Mouse (Mus musculus) T-helper 1 cell (primary cell): ENCODE measurements at regions not wholly inside any gene's neighbourhood (a gene's known extent, or its start where the extent isn't known, plus 50 kb on each side); places are given as distances from the start of the nearest gene placed in this dataset.

Source experiments
- in situ Hi-C: fragments of 300-600 bp; cut with MboI, MseI; formaldehyde crosslinking; loops from one replicate; pipeline ENCODE4 v1.15.1; 2025; ENCODE audit warnings: high pct_unique_total_duplicates

GRCm38 (mm10) chr14:102656235-102656634, 326.2 kb downstream of the Kctd12 start:
- in situ Hi-C loops, result no loop called here

- in situ Hi-C loops, result no loop called here
These were observed 352.8 kb downstream of the Kctd12 start for GRCm38 (mm10) chr14:102629601-102630000.

- in situ Hi-C loops, result no loop called here
These were observed 360.9 kb downstream of the Kctd12 start for GRCm38 (mm10) chr14:102621546-102621945.

- in situ Hi-C loops, result no loop called here
These were observed 363.4 kb downstream of the Kctd12 start for GRCm38 (mm10) chr14:102619056-102619455.

- in situ Hi-C loops, result no loop called here
These were observed 366.7 kb downstream of the Kctd12 start for GRCm38 (mm10) chr14:102615588-102616309.

GRCm38 (mm10) chr14:102606055-102606454, 376.4 kb downstream of the Kctd12 start:
- in situ Hi-C loops, result no loop called here

GRCm38 (mm10) chr14:102594850-102595249, 387.6 kb downstream of the Kctd12 start:
- in situ Hi-C loops, result no loop called here

- in situ Hi-C loops, result no loop called here
These were observed 428.7 kb downstream of the Kctd12 start for GRCm38 (mm10) chr14:102553781-102554180.

- in situ Hi-C loops, result no loop called here
These were observed 429.8 kb downstream of the Kctd12 start for GRCm38 (mm10) chr14:102552598-102552997.

- in situ Hi-C loops, result no loop called here
These were observed 457.4 kb downstream of the Kctd12 start for GRCm38 (mm10) chr14:102524894-102525577.

- in situ Hi-C loops, result loop anchor here (5.0 kb wide), 1 partner anchor 564 kb away; no protein-coding TSS in a partner anchor
These were observed 465.7 kb downstream of the Kctd12 start for GRCm38 (mm10) chr14:102516765-102517164.

- in situ Hi-C loops, result no loop called here
These were observed 467.9 kb downstream of the Kctd12 start for GRCm38 (mm10) chr14:102514527-102514926.

- in situ Hi-C loops, result no loop called here
These were observed 469.8 kb downstream of the Kctd12 start for GRCm38 (mm10) chr14:102512651-102513050.

- in situ Hi-C loops, result no loop called here
These were observed 470.6 kb downstream of the Kctd12 start for GRCm38 (mm10) chr14:102511691-102512383.

GRCm38 (mm10) chr14:102510387-102510786, 472.1 kb downstream of the Kctd12 start:
- in situ Hi-C loops, result no loop called here

GRCm38 (mm10) chr14:102505696-102506321, 476.6 kb downstream of the Kctd12 start:
- in situ Hi-C loops, result no loop called here

- in situ Hi-C loops, result no loop called here
These were observed 485.3 kb downstream of the Kctd12 start for GRCm38 (mm10) chr14:102497179-102497578.

GRCm38 (mm10) chr14:102492376-102492775, 490.1 kb downstream of the Kctd12 start:
- in situ Hi-C loops, result no loop called here

- in situ Hi-C loops, result no loop called here
These were observed 491.2 kb downstream of the Kctd12 start for GRCm38 (mm10) chr14:102491205-102491604.

GRCm38 (mm10) chr14:102477162-102477561, 505.3 kb downstream of the Kctd12 start:
- in situ Hi-C loops, result no loop called here

- in situ Hi-C loops, result no loop called here
These were observed 513.1 kb downstream of the Kctd12 start for GRCm38 (mm10) chr14:102469326-102469725.

GRCm38 (mm10) chr14:102461001-102461400, 521.4 kb downstream of the Kctd12 start:
- in situ Hi-C loops, result no loop called here
